In genomic region chr5:121962359-121962758, GRCm38 (mm10) we compare ENCODE assay signal across 21 mouse cellular contexts.
"Had no signal": no experiment of that assay in that cellular context is flagged by ENCODE, and none has a peak within 500 bp of the region (broad histone marks: within the 10 kb centered on the region; RNA-seq: fewer than 3 reads in every experiment).

No protein-coding gene starts in this region.

- H3K9ac ChIP-seq: forebrain, postnatal 0 days; heart, embryonic 12.5 days; hindbrain, embryonic 13.5 days; hindbrain, embryonic 15.5 days; kidney, embryonic 15.5 days; limb, embryonic 13.5 days; limb, embryonic 15.5 days; liver, embryonic 12.5 days; liver, embryonic 14.5 days had no signal

- H3K9me3 ChIP-seq: hindbrain, embryonic 13.5 days; hindbrain, embryonic 15.5 days; kidney, embryonic 15.5 days; limb, embryonic 13.5 days; limb, embryonic 15.5 days; liver, embryonic 12.5 days had no signal

- DNase-seq: forebrain, postnatal 0 days; gastrocnemius, postnatal 10 days; gastrocnemius, postnatal 36 days; kidney, adult 11 months; kidney, adult 2 months; kidney, adult 9 months; kidney, postnatal 14 days; kidney, postnatal 36 days; layer of hippocampus, adult 9-11 months; layer of hippocampus, postnatal 36 days; left cerebral cortex, postnatal 4 days had no signal

- H3K4me3 ChIP-seq: heart, embryonic 12.5 days; hindbrain, embryonic 13.5 days; hindbrain, embryonic 15.5 days; kidney, embryonic 15.5 days; limb, embryonic 13.5 days; limb, embryonic 15.5 days; liver, embryonic 12.5 days had no signal

- H3K27me3 ChIP-seq: heart, embryonic 12.5 days; hindbrain, embryonic 15.5 days had no signal

- H3K36me3 ChIP-seq: heart, embryonic 12.5 days; hindbrain, embryonic 13.5 days; hindbrain, embryonic 15.5 days; kidney, embryonic 15.5 days; limb, embryonic 13.5 days; limb, embryonic 15.5 days; liver, embryonic 12.5 days had no signal

- H3K27ac ChIP-seq: hindbrain, embryonic 15.5 days; hindbrain, postnatal 0 days; kidney, embryonic 15.5 days; kidney, postnatal 0 days; limb, embryonic 13.5 days; limb, embryonic 15.5 days; liver, embryonic 12.5 days; liver, embryonic 14.5 days had no signal
